Mouse (Mus musculus): ENCODE results near the gene Slc39a8.
A peak's percentile ranks its signal among the peaks of the same experiment; 100 is the strongest.

Gene Slc39a8

GRCm38 (mm10) chr3:135825016-135825753 is at the start of gene Slc39a8:
Gene Slc39a8 (plus strand): TSS chr3:135825279.
- DNase-seq: peak; percentile 47 to 57

- no peak for DNase-seq
These were observed 40.0 kb upstream of the Slc39a8 start for GRCm38 (mm10) chr3:135785065-135785464.

- DNase-seq: no peak
These were observed 29.0 kb upstream of the Slc39a8 start for GRCm38 (mm10) chr3:135796117-135796516.

GRCm38 (mm10) chr3:135798241-135798640 is 26.8 kb upstream of the Slc39a8 start:
- peak in 1 of 2 experiments; percentile 5 for DNase-seq

- DNase-seq: no peak
These were observed 26.4 kb upstream of the Slc39a8 start for GRCm38 (mm10) chr3:135798665-135799064.

- no peak for DNase-seq
These were observed 10.4 kb upstream of the Slc39a8 start for GRCm38 (mm10) chr3:135814665-135815064.

GRCm38 (mm10) chr3:135815973-135816727 is 8.9 kb upstream of the Slc39a8 start:
- DNase-seq: no peak

- DNase-seq: no peak
These were observed 8.0 kb upstream of the Slc39a8 start for GRCm38 (mm10) chr3:135817124-135817523.

- no peak for DNase-seq
These were observed 643 bp upstream of the Slc39a8 start for GRCm38 (mm10) chr3:135824436-135824835.

GRCm38 (mm10) chr3:135825754-135826683 is 940 bp downstream of the Slc39a8 start:
- DNase-seq: peak; percentile 48 to 55

- no peak for DNase-seq
These were observed 1.7 kb downstream of the Slc39a8 start for GRCm38 (mm10) chr3:135826684-135827249.

- DNase-seq: no peak
These were observed 2.9 kb downstream of the Slc39a8 start for GRCm38 (mm10) chr3:135828000-135828399.

- DNase-seq: no peak
These were observed 7.4 kb downstream of the Slc39a8 start for GRCm38 (mm10) chr3:135832496-135832895.

GRCm38 (mm10) chr3:135832907-135833306 is 7.8 kb downstream of the Slc39a8 start:
- no peak for DNase-seq

- no peak for DNase-seq
These were observed 9.9 kb downstream of the Slc39a8 start for GRCm38 (mm10) chr3:135834988-135835387.

GRCm38 (mm10) chr3:135839535-135839934 is 14.5 kb downstream of the Slc39a8 start:
- no peak for DNase-seq

GRCm38 (mm10) chr3:135840185-135840584 is 15.1 kb downstream of the Slc39a8 start:
- DNase-seq: no peak

GRCm38 (mm10) chr3:135841716-135842511 is 16.8 kb downstream of the Slc39a8 start:
- no peak for DNase-seq

GRCm38 (mm10) chr3:135843181-135843580 is 18.1 kb downstream of the Slc39a8 start:
- DNase-seq: no peak

- DNase-seq: no peak
These were observed 18.6 kb downstream of the Slc39a8 start for GRCm38 (mm10) chr3:135843707-135844106.

- no peak for DNase-seq
These were observed 19.8 kb downstream of the Slc39a8 start for GRCm38 (mm10) chr3:135844835-135845234.

GRCm38 (mm10) chr3:135845860-135846259 is 20.8 kb downstream of the Slc39a8 start:
- DNase-seq: no peak
